Mouse (Mus musculus) spleen, adult 2 months (tissue): ENCODE results near the gene 1110004F10Rik.

Source experiments
- CTCF ChIP-seq: fragments of 200-500 bp; IDR thresholded peaks from 2 replicates; pipeline ENCODE4 v1.5.1; 2011; ENCODE audit warnings: mild to moderate bottlenecking, inconsistent platforms; ENCODE audit not compliant: insufficient read depth, insufficient read length, insufficient replicate concordance; ENCODE audit errors: extremely low read depth
- POLR2A ChIP-seq: fragments of 200-500 bp; IDR thresholded peaks from 2 replicates; pipeline ENCODE4 v1.6.1; 2011; ENCODE audit warnings: low read depth, low read length, inconsistent platforms

DNA sequence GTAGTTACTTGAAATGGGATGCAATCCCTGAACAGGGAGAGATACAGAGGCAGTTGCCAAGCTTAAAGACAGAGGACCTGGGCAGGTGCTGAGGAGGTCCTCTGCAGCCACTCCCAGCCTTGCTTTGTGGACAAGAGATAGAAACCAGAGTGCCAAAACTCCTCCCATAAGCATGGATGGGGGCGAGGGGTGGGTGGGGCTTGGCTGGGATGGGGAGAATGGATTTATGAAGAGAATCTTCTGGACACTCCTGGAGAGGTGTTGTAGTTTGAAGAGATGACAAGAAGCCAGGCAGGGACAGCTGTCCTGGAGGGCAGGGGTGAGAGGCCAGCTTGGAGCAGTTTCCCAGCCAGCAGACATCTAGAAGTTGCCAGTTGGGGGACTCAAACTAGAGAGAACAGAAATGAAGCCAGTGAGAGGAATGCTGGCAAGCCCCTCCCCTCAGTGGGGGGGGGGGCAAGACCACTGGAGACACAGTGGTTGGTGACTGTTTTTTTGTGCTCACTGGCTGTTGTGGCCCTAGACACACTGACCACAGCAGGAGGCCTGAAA lies 80.2 kb downstream of the 1110004F10Rik start:
- TF ChIP-seq CTCF = no peak
- TF ChIP-seq POLR2A = no peak
